In the genomic region with DNA sequence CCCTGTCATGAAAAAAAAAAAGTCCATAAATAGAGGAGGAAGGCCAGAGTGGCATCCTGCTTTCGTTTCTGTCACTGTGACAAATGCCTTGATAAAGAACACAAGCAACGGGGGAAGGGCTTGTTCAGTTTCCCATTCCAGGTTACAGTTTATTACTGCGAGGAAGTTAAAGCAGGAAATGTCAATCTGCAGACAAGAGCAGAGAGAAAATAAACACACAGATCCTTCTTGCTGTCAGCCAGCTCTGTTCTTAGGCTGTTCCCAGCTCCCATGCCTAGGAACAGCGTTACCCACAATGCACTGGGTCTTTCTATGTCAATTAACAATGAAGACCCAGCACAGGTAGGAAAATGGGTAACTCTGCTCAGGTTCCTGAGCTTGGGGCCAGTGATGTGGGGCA, we compare ENCODE assay signal across 11 mouse cellular contexts. TPM values are rescaled to one million over a fixed set of nuclear protein-coding genes. Genes with fewer than 3 reads are reported as not detected.
DNase-seq lines count a peak whose midpoint lies in the region; ATAC-seq and TF ChIP-seq lines count a peak whose summit lies in the region.
"Had no signal": no experiment of that assay in that cellular context is flagged by ENCODE, and none has a peak within 500 bp of the region (broad histone marks: within the 10 kb centered on the region; RNA-seq: fewer than 3 reads in every experiment).

No protein-coding gene starts in this region.

- H3K4me1 ChIP-seq in lung, embryonic 14.5 days (ENCODE audit: insufficient read depth), result peaks cover 17% of the 10 kb centered on the region
- peaks cover 14% of the 10 kb centered on the region for H3K4me1 ChIP-seq in lung, adult 2 months (ENCODE audit: control insufficient read depth, insufficient read depth, low read length)
- H3K4me1 ChIP-seq in heart, embryonic 16.5 days (ENCODE audit: control insufficient read depth, insufficient read depth, low read length), result peaks cover 10% of the 10 kb centered on the region
- H3K4me1 ChIP-seq in kidney, postnatal 0 days (replicated peaks; ENCODE audit: insufficient read depth, low read length), result peaks cover 26% of the 10 kb centered on the region
- H3K4me1 ChIP-seq in neural tube, embryonic 12.5 days, result no peaks in the 10 kb centered on the region

- no peak for ATAC-seq in lung, embryonic 14.5 days (ENCODE audit: insufficient read depth)
- ATAC-seq in heart, embryonic 16.5 days (replicated peaks; ENCODE audit: extremely low read depth, insufficient read depth, low FRiP score), result no peak
- no peak for ATAC-seq in kidney, postnatal 0 days (replicated peaks; ENCODE audit: low FRiP score, low read depth)
- no peak for ATAC-seq in neural tube, embryonic 12.5 days (ENCODE audit: low FRiP score, low read depth)

- DNase-seq in lung, embryonic 14.5 days, result peak; percentile 67
- no peak for DNase-seq in lung, adult 2 months
- DNase-seq in kidney, postnatal 0 days (ENCODE audit: low spot score), result peak; percentile 76
- no peak for DNase-seq in right cerebral cortex, postnatal 4 days
- no peak for DNase-seq in right cerebral cortex, adult 2 months (ENCODE audit: low spot score in 2 of 2)
- DNase-seq in gastrocnemius, postnatal 25 days, result no peak
- DNase-seq: cerebellum, adult 9-10 months; thymus, adult 18-20 months had no signal

- TF ChIP-seq CTCF in lung, embryonic 14.5 days (IDR thresholded peaks at IDR 0.05; ENCODE audit: low read depth), result no peak
- no peak for TF ChIP-seq CTCF in lung, adult 2 months (IDR thresholded peaks at IDR 0.05; ENCODE audit: insufficient read depth, low read length)
- TF ChIP-seq CTCF in kidney, postnatal 0 days (IDR thresholded peaks at IDR 0.05; ENCODE audit: low read depth), result no peak

- WGBS in lung, embryonic 14.5 days, result 23% methylated on average over 4 of the region's 4 CpGs
- WGBS in lung, adult 2 months, result 24% methylated on average over 4 of the region's 4 CpGs
- WGBS in heart, embryonic 16.5 days, result 29% methylated on average over 4 of the region's 4 CpGs
- 25% methylated on average over 4 of the region's 4 CpGs for WGBS in kidney, postnatal 0 days
- 68% methylated on average over 4 of the region's 4 CpGs for WGBS in neural tube, embryonic 12.5 days

- no peak overlapping the region for H3K9ac ChIP-seq in lung, embryonic 14.5 days
- no peak overlapping the region for H3K9ac ChIP-seq in heart, embryonic 16.5 days (ENCODE audit: low read length)
- H3K9ac ChIP-seq in kidney, postnatal 0 days (ENCODE audit: low read depth, low read length), result 0 out of 2 replicates have a peak overlapping the region, but pooled peaks have one; percentile 3
- H3K9ac ChIP-seq in neural tube, embryonic 12.5 days, result no peak overlapping the region

- H3K4me2 ChIP-seq in lung, embryonic 14.5 days, result no peak overlapping the region
- H3K4me2 ChIP-seq in heart, embryonic 16.5 days (ENCODE audit: low read depth, low read length), result no peak overlapping the region
- H3K4me2 ChIP-seq in kidney, postnatal 0 days (ENCODE audit: low read length), result no peak overlapping the region
- no peak overlapping the region for H3K4me2 ChIP-seq in neural tube, embryonic 12.5 days (replicated peaks)

- H3K27me3 ChIP-seq in lung, embryonic 14.5 days (ENCODE audit: insufficient read depth, low read length), result no peaks in the 10 kb centered on the region
- no peaks in the 10 kb centered on the region for H3K27me3 ChIP-seq in heart, embryonic 16.5 days (ENCODE audit: control insufficient read depth, insufficient read depth, low read length)
- no peaks in the 10 kb centered on the region for H3K27me3 ChIP-seq in kidney, postnatal 0 days (ENCODE audit: insufficient read depth, low read length)
- H3K27me3 ChIP-seq in neural tube, embryonic 12.5 days (replicated peaks), result peaks cover 2% of the 10 kb centered on the region; the same call in 1 of the 2 replicates

- H3K36me3 ChIP-seq in lung, embryonic 14.5 days (ENCODE audit: insufficient read depth), result peaks cover 11% of the 10 kb centered on the region; the same call in 1 of the 2 replicates
- H3K36me3 ChIP-seq in heart, embryonic 16.5 days (ENCODE audit: control insufficient read depth, insufficient read depth), result no peaks in the 10 kb centered on the region
- H3K36me3 ChIP-seq in kidney, postnatal 0 days (ENCODE audit: insufficient read depth, low read length), result 0 out of 2 replicates have a peak, but pooled peaks cover 14% of the 10 kb centered on the region
- H3K36me3 ChIP-seq in neural tube, embryonic 12.5 days, result no peaks in the 10 kb centered on the region

- H3K4me3 ChIP-seq in lung, embryonic 14.5 days (ENCODE audit: low read depth, low read length), result no peak overlapping the region
- H3K4me3 ChIP-seq in lung, adult 2 months (replicated peaks; ENCODE audit: extremely low read depth, low read depth, low read length), result no peak overlapping the region
- H3K4me3 ChIP-seq in heart, embryonic 16.5 days (ENCODE audit: low read length), result no peak overlapping the region
- H3K4me3 ChIP-seq in kidney, postnatal 0 days (replicated peaks; ENCODE audit: low read depth, low read length), result no peak overlapping the region
- H3K4me3 ChIP-seq in neural tube, embryonic 12.5 days, result no peak overlapping the region

- TF ChIP-seq POLR2A in lung, adult 2 months (IDR thresholded peaks at IDR 0.05; ENCODE audit: borderline replicate concordance, extremely low read depth, low read depth, low read length), result no peak

- H3K9me3 ChIP-seq in lung, embryonic 14.5 days (ENCODE audit: low read depth, low read length), result no peaks in the 10 kb centered on the region
- H3K9me3 ChIP-seq in heart, embryonic 16.5 days (replicated peaks; ENCODE audit: control insufficient read depth, low read length), result no peaks in the 10 kb centered on the region
- no peaks in the 10 kb centered on the region for H3K9me3 ChIP-seq in kidney, postnatal 0 days (replicated peaks; ENCODE audit: low read length)
- H3K9me3 ChIP-seq in neural tube, embryonic 12.5 days, result no peaks in the 10 kb centered on the region

- peak overlapping the region; percentile 81 for H3K27ac ChIP-seq in lung, embryonic 14.5 days (ENCODE audit: low read depth)
- peak overlapping the region; percentile 54 for H3K27ac ChIP-seq in heart, embryonic 16.5 days (ENCODE audit: low read length)
- peak overlapping the region; percentile 84 for H3K27ac ChIP-seq in kidney, postnatal 0 days
- 0 out of 2 replicates have a peak overlapping the region, but pooled peaks have one; percentile 20 for H3K27ac ChIP-seq in neural tube, embryonic 12.5 days

RNA-seq across cellular contexts. Expression of a gene that starts 7.6 kb away (rescaled TPM):
- 92.6 and 97.8 TPM in 2 replicates for polyA plus RNA-seq in lung, embryonic 14.5 days (2014; fragmentation: Nextera tagmentation; extraction: Ambion mirVana)
- polyA plus RNA-seq in lung, adult 2 months (2012; rRNA removed), result 221 and 295 TPM in 2 replicates
- 29.5 TPM in 2 replicates for polyA plus RNA-seq in heart, embryonic 16.5 days (2015; fragmentation: Nextera tagmentation; extraction: Ambion mirVana)
- 130 and 149 TPM in 2 replicates for polyA plus RNA-seq in kidney, postnatal 0 days (2015; fragmentation: Nextera tagmentation; extraction: Ambion mirVana)
- polyA plus RNA-seq in neural tube, embryonic 12.5 days (2016; fragmentation: Nextera tagmentation; extraction: Ambion mirVana), result 28.7 and 33.5 TPM in 2 replicates
- 1 to 10 TPM; 6.3 to 6.8 TPM for total RNA-seq in gastrocnemius, postnatal 25 days (2021)

RNA-seq across cellular contexts. Expression of a gene that starts 8.1 kb away (rescaled TPM):
- polyA plus RNA-seq in lung, embryonic 14.5 days (2014; fragmentation: Nextera tagmentation; extraction: Ambion mirVana), result 5.7 and 7.0 TPM in 2 replicates
- 6.2 and 7.5 TPM in 2 replicates for polyA plus RNA-seq in lung, adult 2 months (2012; rRNA removed)
- polyA plus RNA-seq in heart, embryonic 16.5 days (2015; fragmentation: Nextera tagmentation; extraction: Ambion mirVana), result 2.7 and 3.4 TPM in 2 replicates
- 9.2 and 9.7 TPM in 2 replicates for polyA plus RNA-seq in kidney, postnatal 0 days (2015; fragmentation: Nextera tagmentation; extraction: Ambion mirVana)
- polyA plus RNA-seq in neural tube, embryonic 12.5 days (2016; fragmentation: Nextera tagmentation; extraction: Ambion mirVana), result 2.0 and 2.1 TPM in 2 replicates
- 1 to 10 TPM in 1 of 2 experiments, under 1 TPM in 1; 0.94 to 1.3 TPM for total RNA-seq in gastrocnemius, postnatal 25 days (2021)
- total RNA-seq: monocyte, adult 5-6 weeks had no signal

RNA-seq across cellular contexts. Expression of a gene that starts 47.4 kb away (rescaled TPM):
- 262 and 268 TPM in 2 replicates for polyA plus RNA-seq in lung, embryonic 14.5 days (2014; fragmentation: Nextera tagmentation; extraction: Ambion mirVana)
- polyA plus RNA-seq in lung, adult 2 months (2012; rRNA removed), result 40.0 and 62.8 TPM in 2 replicates
- polyA plus RNA-seq in heart, embryonic 16.5 days (2015; fragmentation: Nextera tagmentation; extraction: Ambion mirVana), result 137 and 143 TPM in 2 replicates
- 136 and 156 TPM in 2 replicates for polyA plus RNA-seq in kidney, postnatal 0 days (2015; fragmentation: Nextera tagmentation; extraction: Ambion mirVana)
- polyA plus RNA-seq in neural tube, embryonic 12.5 days (2016; fragmentation: Nextera tagmentation; extraction: Ambion mirVana), result 236 and 241 TPM in 2 replicates
- total RNA-seq in gastrocnemius, postnatal 25 days (2021), result 10 to 100 TPM; 90.9 to 92.4 TPM

RNA-seq across cellular contexts. Expression of a gene that starts 51.4 kb away (rescaled TPM):
- polyA plus RNA-seq in lung, embryonic 14.5 days (2014; fragmentation: Nextera tagmentation; extraction: Ambion mirVana), result 30.7 and 38.0 TPM in 2 replicates
- 38.0 and 41.1 TPM in 2 replicates for polyA plus RNA-seq in lung, adult 2 months (2012; rRNA removed)
- 24.5 and 26.6 TPM in 2 replicates for polyA plus RNA-seq in heart, embryonic 16.5 days (2015; fragmentation: Nextera tagmentation; extraction: Ambion mirVana)
- polyA plus RNA-seq in kidney, postnatal 0 days (2015; fragmentation: Nextera tagmentation; extraction: Ambion mirVana), result 27.1 and 28.7 TPM in 2 replicates
- 46.2 and 49.4 TPM in 2 replicates for polyA plus RNA-seq in neural tube, embryonic 12.5 days (2016; fragmentation: Nextera tagmentation; extraction: Ambion mirVana)
- 10 to 100 TPM; 70.8 to 75.6 TPM for total RNA-seq in gastrocnemius, postnatal 25 days (2021)

RNA-seq across cellular contexts. Expression of a gene that starts 58.8 kb away (rescaled TPM):
- 50.2 and 50.6 TPM in 2 replicates for polyA plus RNA-seq in lung, embryonic 14.5 days (2014; fragmentation: Nextera tagmentation; extraction: Ambion mirVana)
- 30.2 and 34.8 TPM in 2 replicates for polyA plus RNA-seq in lung, adult 2 months (2012; rRNA removed)
- 41.7 and 47.2 TPM in 2 replicates for polyA plus RNA-seq in heart, embryonic 16.5 days (2015; fragmentation: Nextera tagmentation; extraction: Ambion mirVana)
- polyA plus RNA-seq in kidney, postnatal 0 days (2015; fragmentation: Nextera tagmentation; extraction: Ambion mirVana), result 58.5 and 59.0 TPM in 2 replicates
- polyA plus RNA-seq in neural tube, embryonic 12.5 days (2016; fragmentation: Nextera tagmentation; extraction: Ambion mirVana), result 38.8 and 38.9 TPM in 2 replicates
- 1 to 10 TPM; 6.7 to 7.6 TPM for total RNA-seq in gastrocnemius, postnatal 25 days (2021)

Comparison
In these comparisons a context has a peak if more than half of its experiments do, and no peak if none do; other contexts are left out.
1. DNase-seq: peak in lung, embryonic 14.5 days (single experiment) and kidney, postnatal 0 days (single experiment); none in lung, adult 2 months (single experiment), right cerebral cortex, postnatal 4 days (single experiment), right cerebral cortex, adult 2 months (0 of 2) and gastrocnemius, postnatal 25 days (single experiment).
2. H3K27ac ChIP-seq: peak in every context shown above with its lines; median percentile 84 in kidney, postnatal 0 days; 81 in lung, embryonic 14.5 days; 54 in heart, embryonic 16.5 days; 20 in neural tube, embryonic 12.5 days.